Mouse (Mus musculus): ENCODE data around the gene Hyal6. TPM values are rescaled to one million over a fixed set of nuclear protein-coding genes. Genes with fewer than 3 reads are reported as not detected.

Gene Hyal6
- not detected in 2 replicates for polyA plus RNA-seq (2015; fragmentation: Nextera tagmentation; extraction: Ambion mirVana)

- Histone ChIP-seq H3K27ac (no peak within 1 kb of the TSS), H3K27me3 (no peaks in the 10 kb centered on the region), H3K9ac (no peak within 1 kb of the TSS), H3K4me2 (no peak within 1 kb of the TSS), H3K9me3 (no peaks in the 10 kb centered on the region), H3K4me1 (no peaks in the 10 kb centered on the region), H3K36me3 (no peaks in the 10 kb centered on the region), H3K4me3 (no peak within 1 kb of the TSS)
- no peak for ATAC-seq (ENCODE audit: insufficient number of reproducible peaks, low FRiP score, low TSS enrichment, low read depth)
- 74% methylated on average over 3 of the region's 3 CpGs for WGBS
These were observed at the start of gene Hyal6 for GRCm38 (mm10) chr6:24732945-24733344. TSS of gene Hyal6 (plus strand) at chr6:24733245.

DNA sequence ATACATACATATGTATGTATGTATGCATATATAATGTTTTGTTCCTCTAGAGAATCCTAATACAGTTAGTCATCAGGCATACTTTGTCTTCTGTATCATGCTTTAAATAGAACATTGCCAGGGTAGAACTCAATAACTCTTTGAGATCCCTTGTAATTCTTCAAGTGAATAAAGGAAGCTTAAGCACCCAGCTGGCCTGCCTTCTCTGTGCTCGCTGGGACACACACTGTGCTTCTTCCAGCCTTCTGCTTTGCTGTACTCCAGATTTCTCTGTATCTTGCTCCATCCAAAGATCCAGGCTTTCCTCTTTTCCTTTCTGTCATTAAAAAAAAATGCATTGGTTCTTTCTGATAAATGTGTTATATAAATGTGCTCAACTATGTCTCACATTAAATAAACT, 45.2 kb upstream of the Hyal6 start:
- ATAC-seq (ENCODE audit: insufficient number of reproducible peaks, low FRiP score, low TSS enrichment, low read depth): no peak
- Histone ChIP-seq H3K27ac (no peak overlapping the region), H3K36me3 (no peaks in the 10 kb centered on the region), H3K9ac (no peak overlapping the region), H3K27me3 (no peaks in the 10 kb centered on the region), H3K4me1 (no peaks in the 10 kb centered on the region), H3K4me3 (no peak overlapping the region), H3K4me2 (no peak overlapping the region), H3K9me3 (no peaks in the 10 kb centered on the region)
- WGBS: 60% methylated on average over 1 of the region's 1 CpGs

DNA sequence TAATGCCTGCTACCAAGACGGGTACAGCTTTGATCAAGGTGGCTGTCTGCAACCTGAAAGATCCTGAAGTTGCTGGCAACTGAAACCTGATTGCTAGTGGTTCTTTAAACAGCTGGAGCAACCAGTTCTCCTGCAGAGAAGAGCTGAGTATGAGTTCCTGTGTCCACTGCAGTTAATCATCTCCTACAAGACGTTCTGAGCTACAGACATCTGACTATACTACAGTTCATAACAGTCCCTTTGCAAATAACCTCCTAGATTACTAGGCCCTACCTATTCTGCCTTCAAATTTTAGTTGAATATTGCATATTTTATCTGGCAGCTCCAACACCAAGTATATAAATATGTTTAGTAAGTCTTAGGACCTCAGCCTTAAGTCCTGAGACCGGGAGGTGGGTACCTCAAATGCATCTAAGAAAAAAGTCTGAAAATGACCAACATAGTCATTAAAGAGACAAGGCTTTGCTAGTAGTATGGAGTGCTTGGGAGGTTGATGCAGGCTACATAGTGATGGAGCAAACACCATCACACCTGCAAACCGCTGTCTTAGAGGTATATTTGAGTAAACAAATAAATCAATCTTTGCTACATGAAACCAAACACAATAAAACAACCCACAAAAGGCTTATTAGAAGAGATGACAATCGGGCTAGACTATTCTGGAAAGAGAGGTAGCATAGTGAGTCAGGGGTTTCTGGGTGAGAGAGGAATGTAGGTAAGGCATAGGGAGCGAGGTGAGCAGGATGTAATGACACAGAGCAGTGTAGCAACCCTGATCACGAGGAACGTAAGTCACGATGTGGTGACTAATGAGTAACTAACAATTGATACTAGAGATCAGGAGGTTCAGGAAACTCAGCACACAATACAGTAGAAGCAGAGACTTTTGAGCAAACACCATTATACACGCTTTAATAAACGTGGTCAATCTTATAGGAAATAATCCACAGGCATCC, 38.3 kb upstream of the Hyal6 start:
- no peak for ATAC-seq (ENCODE audit: insufficient number of reproducible peaks, low FRiP score, low TSS enrichment, low read depth)
- H3K27me3 ChIP-seq: no peaks in the 10 kb centered on the region

GRCm38 (mm10) chr6:24696117-24696516, 36.9 kb upstream of the Hyal6 start:
- no peak for ATAC-seq (ENCODE audit: insufficient number of reproducible peaks, low FRiP score, low TSS enrichment, low read depth)
- H3K4me2 ChIP-seq: no peak overlapping the region
- no peaks in the 10 kb centered on the region for H3K36me3 ChIP-seq
- no peak overlapping the region for H3K9ac ChIP-seq
- H3K27ac ChIP-seq: no peak overlapping the region
- H3K27me3 ChIP-seq: no peaks in the 10 kb centered on the region
- no peaks in the 10 kb centered on the region for H3K4me1 ChIP-seq
- WGBS: 75% methylated on average over 4 of the region's 4 CpGs
- H3K9me3 ChIP-seq: no peaks in the 10 kb centered on the region
- no peak overlapping the region for H3K4me3 ChIP-seq

More for the DNA sequence above, 38.3 kb upstream of the Hyal6 start:
- Histone ChIP-seq H3K27ac (no peak overlapping the region), H3K9ac (no peak overlapping the region), H3K9me3 (no peaks in the 10 kb centered on the region), H3K36me3 (no peaks in the 10 kb centered on the region), H3K4me1 (no peaks in the 10 kb centered on the region), H3K4me3 (no peak overlapping the region), H3K4me2 (no peak overlapping the region)
- WGBS: 79% methylated on average over 11 of the region's 11 CpGs

GRCm38 (mm10) chr6:24697216-24697615, 35.8 kb upstream of the Hyal6 start:
- ATAC-seq (ENCODE audit: insufficient number of reproducible peaks, low FRiP score, low TSS enrichment, low read depth): no peak
- no peaks in the 10 kb centered on the region for H3K9me3 ChIP-seq
- no peaks in the 10 kb centered on the region for H3K36me3 ChIP-seq
- H3K27ac ChIP-seq: no peak overlapping the region
- H3K9ac ChIP-seq: no peak overlapping the region
- WGBS: 82% methylated on average over 5 of the region's 5 CpGs
- no peaks in the 10 kb centered on the region for H3K4me1 ChIP-seq
- no peak overlapping the region for H3K4me3 ChIP-seq
- no peak overlapping the region for H3K4me2 ChIP-seq
- no peaks in the 10 kb centered on the region for H3K27me3 ChIP-seq

DNA sequence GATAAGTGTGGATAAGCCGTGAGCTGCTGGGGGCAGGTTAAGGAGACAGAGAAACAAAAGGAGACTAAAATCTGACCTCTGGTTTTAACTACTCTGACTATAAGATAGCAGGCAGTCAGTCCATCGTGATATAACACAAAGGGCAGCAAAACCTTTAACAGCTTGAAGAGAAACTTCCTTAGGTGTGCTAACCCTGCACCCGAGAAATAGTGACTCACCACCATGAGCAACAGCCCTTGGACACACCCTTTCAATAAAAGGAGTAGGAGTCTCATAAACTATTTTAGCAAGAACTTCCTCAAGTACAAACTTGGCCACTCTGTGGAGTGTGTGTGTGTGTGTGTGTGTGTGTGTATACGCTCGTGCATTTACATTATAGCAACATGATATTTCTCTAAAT, 26.0 kb upstream of the Hyal6 start:
- Histone ChIP-seq H3K36me3 (no peaks in the 10 kb centered on the region), H3K4me3 (no peak overlapping the region), H3K9me3 (no peaks in the 10 kb centered on the region), H3K9ac (no peak overlapping the region), H3K27me3 (no peaks in the 10 kb centered on the region), H3K4me2 (no peak overlapping the region), H3K27ac (no peak overlapping the region), H3K4me1 (no peaks in the 10 kb centered on the region)
- WGBS: 83% methylated on average over 5 of the region's 5 CpGs
- ATAC-seq (ENCODE audit: insufficient number of reproducible peaks, low FRiP score, low TSS enrichment, low read depth): no peak

GRCm38 (mm10) chr6:24707499-24707898, 25.5 kb upstream of the Hyal6 start:
- H3K27me3 ChIP-seq: no peaks in the 10 kb centered on the region
- 70% methylated on average over 2 of the region's 2 CpGs for WGBS
- no peak overlapping the region for H3K4me2 ChIP-seq
- H3K9ac ChIP-seq: no peak overlapping the region
- H3K27ac ChIP-seq: no peak overlapping the region
- ATAC-seq (ENCODE audit: insufficient number of reproducible peaks, low FRiP score, low TSS enrichment, low read depth): no peak
- H3K9me3 ChIP-seq: no peaks in the 10 kb centered on the region
- no peaks in the 10 kb centered on the region for H3K4me1 ChIP-seq
- no peaks in the 10 kb centered on the region for H3K36me3 ChIP-seq
- H3K4me3 ChIP-seq: no peak overlapping the region

- H3K36me3 ChIP-seq: no peaks in the 10 kb centered on the region
- no peak for ATAC-seq (ENCODE audit: insufficient number of reproducible peaks, low FRiP score, low TSS enrichment, low read depth)
- H3K9me3 ChIP-seq: no peaks in the 10 kb centered on the region
- H3K27ac ChIP-seq: no peak overlapping the region
- no peak overlapping the region for H3K4me3 ChIP-seq
- WGBS: 27% methylated on average over 13 of the region's 13 CpGs
- H3K4me2 ChIP-seq: no peak overlapping the region
- no peaks in the 10 kb centered on the region for H3K27me3 ChIP-seq
- no peak overlapping the region for H3K9ac ChIP-seq
- H3K4me1 ChIP-seq: no peaks in the 10 kb centered on the region
These were observed 11.5 kb upstream of the Hyal6 start for GRCm38 (mm10) chr6:24721317-24722099.

GRCm38 (mm10) chr6:24728130-24728529, 4.9 kb upstream of the Hyal6 start:
- 76% methylated on average over 1 of the region's 1 CpGs for WGBS
- no peak for ATAC-seq (ENCODE audit: insufficient number of reproducible peaks, low FRiP score, low TSS enrichment, low read depth)

GRCm38 (mm10) chr6:24734565-24734964, 1.5 kb downstream of the Hyal6 start:
- no peaks in the 10 kb centered on the region for H3K9me3 ChIP-seq
- H3K4me3 ChIP-seq: no peak overlapping the region
- ATAC-seq (ENCODE audit: insufficient number of reproducible peaks, low FRiP score, low TSS enrichment, low read depth): no peak
- no peak overlapping the region for H3K27ac ChIP-seq
- H3K9ac ChIP-seq: no peak overlapping the region
- no peak overlapping the region for H3K4me2 ChIP-seq
- 73% methylated on average over 6 of the region's 6 CpGs for WGBS
- H3K36me3 ChIP-seq: no peaks in the 10 kb centered on the region
- H3K4me1 ChIP-seq: no peaks in the 10 kb centered on the region
- no peaks in the 10 kb centered on the region for H3K27me3 ChIP-seq

More at GRCm38 (mm10) chr6:24728130-24728529, 4.9 kb upstream of the Hyal6 start:
- Histone ChIP-seq H3K27ac (no peak overlapping the region), H3K4me1 (no peaks in the 10 kb centered on the region), H3K9ac (no peak overlapping the region), H3K4me3 (no peak overlapping the region), H3K4me2 (no peak overlapping the region), H3K9me3 (no peaks in the 10 kb centered on the region), H3K36me3 (no peaks in the 10 kb centered on the region), H3K27me3 (no peaks in the 10 kb centered on the region)

DNA sequence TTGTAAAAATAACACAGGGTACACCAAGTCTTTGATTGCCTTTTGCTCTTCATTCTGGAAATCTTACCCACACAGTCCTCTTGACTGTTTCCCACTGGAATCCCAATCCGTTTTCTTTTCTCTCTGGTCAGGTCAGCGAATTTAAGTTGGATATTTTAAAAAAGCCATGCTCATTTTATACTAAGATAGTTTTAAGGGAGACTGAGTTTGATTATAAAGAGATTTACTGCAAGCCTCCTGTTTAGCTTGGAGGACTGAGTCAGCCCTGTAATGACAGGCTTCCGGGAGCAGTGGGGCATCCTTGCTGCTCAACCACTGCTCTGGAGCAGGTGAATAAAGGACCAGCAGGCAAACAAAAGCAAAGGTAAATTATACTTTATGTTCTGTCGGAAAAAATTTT, 15.0 kb downstream of the Hyal6 start, which contains the start of gene Hyal4:
TSS of gene Hyal4 (plus strand) at position 301 of the 400 bp plus-strand sequence.
- H3K4me1 ChIP-seq: no peaks in the 10 kb centered on the region
- H3K27me3 ChIP-seq: no peaks in the 10 kb centered on the region
- H3K9ac ChIP-seq: no peak within 1 kb of the TSS
- no peaks in the 10 kb centered on the region for H3K36me3 ChIP-seq
- 79% methylated on average over 4 of the region's 4 CpGs for WGBS
- no peak for ATAC-seq (ENCODE audit: insufficient number of reproducible peaks, low FRiP score, low TSS enrichment, low read depth)
- H3K4me2 ChIP-seq: no peak within 1 kb of the TSS
- H3K4me3 ChIP-seq: no peak within 1 kb of the TSS
- H3K9me3 ChIP-seq: no peaks in the 10 kb centered on the region
- no peak within 1 kb of the TSS for H3K27ac ChIP-seq

GRCm38 (mm10) chr6:24759281-24759680, 26.2 kb downstream of the Hyal6 start:
- Histone ChIP-seq H3K4me1 (no peaks in the 10 kb centered on the region), H3K4me2 (no peak overlapping the region), H3K27me3 (no peaks in the 10 kb centered on the region), H3K9me3 (no peaks in the 10 kb centered on the region), H3K36me3 (no peaks in the 10 kb centered on the region), H3K9ac (no peak overlapping the region), H3K27ac (no peak overlapping the region), H3K4me3 (no peak overlapping the region)
- no peak for ATAC-seq (ENCODE audit: insufficient number of reproducible peaks, low FRiP score, low TSS enrichment, low read depth)
- 40% methylated on average over 3 of the region's 3 CpGs for WGBS
